Mouse (Mus musculus): ENCODE data around the gene Taco1.
"Not testable (repeated sequence)": the region's sequence is repeated elsewhere in the genome, so short reads cannot be mapped to it uniquely, and the experiment has no call there.

The Taco1 gene

DNA sequence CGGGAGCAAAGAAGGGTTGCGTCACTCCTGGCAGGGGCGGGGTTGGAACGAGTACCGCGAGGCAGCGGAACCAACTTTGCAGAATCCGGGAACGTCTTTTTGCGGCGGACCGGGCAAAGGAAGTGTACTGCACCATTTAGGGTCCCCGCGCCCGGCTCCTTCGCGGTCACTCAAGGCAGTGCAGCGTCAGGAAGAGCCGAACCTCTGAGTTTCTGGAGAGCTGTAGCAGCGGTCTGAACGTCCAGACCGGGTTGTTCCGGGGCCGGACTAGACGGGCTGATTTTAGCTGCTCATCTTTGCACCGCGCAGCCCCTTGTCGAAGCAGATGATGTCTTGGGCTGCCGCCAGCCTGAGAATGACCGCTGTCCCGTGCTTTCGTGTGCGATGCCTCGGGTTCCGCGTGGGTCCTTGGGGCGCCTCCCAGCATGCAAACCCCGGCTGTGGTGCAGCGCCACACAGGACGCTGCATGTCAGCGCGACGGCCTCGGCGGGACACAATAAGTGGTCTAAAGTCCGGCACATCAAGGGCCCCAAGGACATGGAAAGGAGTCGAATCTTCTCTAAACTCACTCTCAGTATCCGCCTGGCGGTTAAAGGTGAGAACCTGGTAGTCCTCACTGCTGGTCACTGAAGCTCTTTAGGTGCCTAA is at the start of gene Taco1:
TSS of gene Taco1 (plus strand) at position 139 of the 649 bp plus-strand sequence.
- DNase-seq (ENCODE audit: low read depth, low spot score): peak; percentile 81

DNA sequence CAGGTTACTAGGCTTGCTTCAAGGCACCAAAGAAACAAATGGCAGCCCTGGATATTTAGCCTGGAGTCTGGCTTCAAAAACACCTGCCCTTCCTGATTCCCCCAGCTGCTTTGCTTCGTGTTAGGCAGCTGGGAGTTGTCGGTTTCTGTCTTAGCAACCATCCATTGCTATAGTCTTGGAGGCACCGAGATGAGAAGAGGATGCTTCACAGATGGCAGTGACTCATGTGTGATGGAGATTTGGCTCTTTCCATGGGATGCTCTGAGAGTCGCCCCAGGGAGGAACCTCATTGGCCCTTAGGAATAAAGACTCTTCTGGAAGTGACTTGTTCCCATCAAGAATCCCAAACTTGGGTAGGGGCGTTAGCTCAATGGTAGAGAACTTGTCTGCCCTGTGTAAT is 49.4 kb upstream of the Taco1 start:
- no peak for DNase-seq (ENCODE audit: low read depth, low spot score)

- DNase-seq (ENCODE audit: low read depth, low spot score): no peak
Measured at GRCm38 (mm10) chr11:106020051-106020763, 45.7 kb upstream of the Taco1 start.

DNA sequence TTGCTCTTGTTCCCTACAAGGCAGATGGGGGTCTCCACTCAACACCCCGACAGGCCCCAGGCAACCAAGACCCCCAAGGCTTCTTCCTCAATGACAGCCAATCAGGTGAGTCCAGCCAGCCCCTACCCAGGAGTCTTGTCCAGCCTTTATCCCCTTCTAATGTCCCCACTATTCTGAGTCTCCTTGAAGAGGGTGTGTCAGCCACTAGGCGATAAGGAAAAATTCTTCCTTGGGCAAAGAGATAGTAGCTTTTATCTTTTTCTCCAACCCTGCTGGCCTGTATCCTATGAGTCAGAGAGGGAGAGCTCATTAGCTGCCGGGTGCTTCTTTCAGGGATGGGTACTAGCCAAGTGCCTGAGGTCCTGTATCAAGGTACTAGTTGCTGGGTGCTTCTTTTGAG is 40.1 kb upstream of the Taco1 start:
- DNase-seq (ENCODE audit: low read depth, low spot score): no peak

DNA sequence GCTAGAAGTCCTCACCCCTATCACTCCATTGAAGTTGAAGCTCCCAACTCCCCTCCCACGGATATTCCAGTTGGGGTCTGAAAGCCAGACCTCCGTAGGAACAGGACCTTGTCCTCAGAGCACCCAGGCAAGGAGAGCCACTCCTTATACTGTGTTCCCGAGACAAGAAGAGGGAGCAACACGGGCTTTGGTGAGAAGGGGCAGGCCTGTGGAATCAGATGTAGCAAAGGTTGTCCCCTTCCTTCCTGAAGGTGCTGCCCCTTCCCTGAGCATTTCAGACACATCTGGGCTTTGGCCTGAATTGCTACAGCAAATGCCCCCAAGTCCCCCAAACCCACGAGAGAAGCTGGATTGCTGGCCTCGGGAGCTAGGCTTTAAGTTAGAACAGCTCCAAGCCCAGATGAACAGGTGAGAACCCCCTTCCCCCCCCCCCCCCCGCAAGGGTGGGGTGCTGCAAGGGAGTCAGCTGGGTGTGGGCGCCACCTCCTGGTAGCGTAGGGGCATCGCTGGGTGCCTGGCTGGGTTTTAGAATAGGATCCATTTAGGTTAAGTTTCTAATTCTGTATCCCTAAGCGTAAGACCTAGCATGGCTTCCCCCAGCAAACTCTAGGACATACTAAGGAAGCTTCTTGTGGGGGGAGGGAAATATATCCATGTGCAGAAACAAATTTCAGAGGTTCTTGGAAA is 39.3 kb upstream of the Taco1 start:
- no peak for DNase-seq (ENCODE audit: low read depth, low spot score)

DNA sequence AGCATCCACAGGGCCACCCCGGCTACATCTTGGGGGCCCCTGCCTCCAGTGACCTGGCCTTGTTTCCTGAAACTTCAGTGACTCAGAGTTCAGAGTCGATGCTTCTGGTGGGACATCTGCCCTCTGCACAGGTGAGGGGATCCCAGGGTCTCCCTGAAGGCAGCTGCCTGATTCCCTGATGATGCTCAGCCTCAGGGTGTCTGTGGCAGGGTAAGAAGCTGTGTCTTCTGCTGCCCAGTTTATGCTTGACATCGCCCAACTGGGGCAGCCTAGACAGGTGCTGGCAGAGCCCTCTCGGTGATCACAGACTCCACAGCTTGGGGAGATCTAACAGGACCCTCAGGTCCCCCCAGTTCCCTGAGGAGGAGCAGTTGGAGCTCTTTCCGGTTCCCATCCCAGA is 38.3 kb upstream of the Taco1 start:
- DNase-seq (ENCODE audit: low read depth, low spot score): no peak

DNA sequence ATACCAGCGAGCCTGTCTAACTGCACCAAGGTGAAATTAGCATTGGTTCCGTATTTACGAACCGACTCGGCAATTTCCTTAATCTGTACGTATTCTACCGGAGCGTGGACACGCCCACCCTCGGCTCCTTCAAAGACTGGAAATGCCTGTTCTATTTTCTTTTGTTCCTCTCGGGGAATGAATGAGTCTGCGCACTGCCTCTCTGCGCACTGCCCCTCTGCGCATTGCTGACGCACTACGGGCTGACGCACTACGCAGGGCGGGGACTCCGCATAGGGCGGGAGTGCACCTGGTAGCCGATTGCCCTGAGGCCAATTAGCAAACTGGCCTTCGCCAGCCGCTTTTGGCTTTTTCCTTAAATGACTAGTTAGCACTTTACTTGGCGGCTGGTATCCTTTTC is 33.8 kb upstream of the Taco1 start:
- not testable (repeated sequence) for DNase-seq (ENCODE audit: low read depth, low spot score)

DNA sequence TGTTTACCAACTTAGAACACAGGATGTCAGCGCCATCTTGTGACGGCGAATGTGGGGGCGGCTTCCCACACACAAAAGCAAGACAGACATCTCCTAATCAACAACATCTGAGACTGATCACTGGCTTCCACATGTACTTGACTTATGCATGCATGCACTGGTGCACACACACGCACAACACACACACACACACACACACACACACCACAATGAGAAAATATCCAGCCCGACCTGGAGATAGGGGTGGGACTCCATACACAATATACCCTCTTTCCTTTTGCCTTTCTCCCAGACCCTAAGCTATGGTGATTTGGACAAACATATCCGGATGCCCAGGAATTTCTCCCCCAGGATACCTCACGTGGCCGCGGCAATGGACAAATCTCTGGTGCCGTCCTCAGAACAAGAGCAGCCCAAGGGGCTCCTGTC is 32.4 kb upstream of the Taco1 start:
- no peak for DNase-seq (ENCODE audit: low read depth, low spot score)

DNA sequence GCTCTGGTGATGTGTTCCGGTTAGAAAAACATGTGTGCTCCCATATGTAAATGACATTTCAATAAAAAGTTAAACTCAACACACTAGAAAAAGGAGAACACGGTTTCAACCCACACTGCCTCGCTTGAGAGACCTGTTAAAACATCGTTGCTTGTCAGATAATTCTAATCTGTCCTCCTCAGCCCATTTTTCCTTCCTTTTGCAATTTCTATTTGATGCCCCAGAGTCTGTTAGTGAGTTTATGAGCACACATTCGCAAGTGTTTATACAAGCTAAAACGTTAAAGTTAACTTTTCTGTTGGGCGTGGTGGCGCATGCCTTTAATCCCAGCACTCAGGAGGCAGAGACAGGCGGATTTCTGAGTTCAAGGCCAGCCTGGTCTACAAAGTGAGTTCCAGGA is 30.9 kb upstream of the Taco1 start:
- no peak for DNase-seq (ENCODE audit: low read depth, low spot score)

DNA sequence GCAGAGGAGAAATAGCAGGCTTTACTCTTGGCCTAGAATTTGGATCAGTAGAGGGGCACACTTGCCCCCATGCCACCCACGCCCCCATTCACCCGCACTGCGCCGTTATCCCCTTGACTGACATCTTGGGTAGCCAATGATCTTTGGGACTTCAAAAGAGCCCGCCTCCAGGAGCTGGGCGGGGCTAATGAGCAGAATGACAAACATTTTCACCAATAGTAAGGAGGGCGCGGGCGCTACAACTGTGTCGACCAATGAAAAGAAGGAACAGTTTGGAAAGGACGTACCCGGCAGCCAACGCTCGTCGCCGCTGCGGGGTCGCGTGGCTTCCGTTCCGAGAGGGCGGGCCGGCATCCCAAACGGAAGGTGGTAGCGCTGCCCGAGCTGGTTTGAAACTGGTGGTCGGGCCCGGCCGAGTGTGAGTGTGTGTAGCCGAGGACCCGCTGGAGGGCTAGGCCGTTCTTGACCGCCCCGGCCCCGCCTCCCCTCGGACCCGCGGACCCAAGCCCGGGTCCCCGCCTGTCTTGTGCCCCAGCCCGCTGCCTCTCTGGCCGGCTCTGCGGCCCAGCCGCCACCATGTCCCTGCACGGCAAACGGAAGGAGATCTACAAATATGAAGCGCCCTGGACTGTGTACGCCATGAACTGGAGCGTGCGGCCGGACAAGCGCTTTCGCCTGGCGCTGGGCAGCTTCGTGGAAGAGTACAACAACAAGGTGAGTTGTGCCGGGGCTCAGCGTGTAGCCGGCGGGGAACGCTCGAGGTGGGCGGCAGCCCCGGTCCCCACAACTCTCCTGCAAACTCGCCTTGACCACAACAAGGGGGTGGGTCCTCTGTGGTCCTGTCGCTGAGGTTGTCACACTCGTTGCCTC is 29.1 kb upstream of the Taco1 start, which contains the start of gene Dcaf7:
TSS of gene Dcaf7 (plus strand) at position 325 of the 870 bp plus-strand sequence.
- peak; percentile 99 for DNase-seq (ENCODE audit: low read depth, low spot score)

DNA sequence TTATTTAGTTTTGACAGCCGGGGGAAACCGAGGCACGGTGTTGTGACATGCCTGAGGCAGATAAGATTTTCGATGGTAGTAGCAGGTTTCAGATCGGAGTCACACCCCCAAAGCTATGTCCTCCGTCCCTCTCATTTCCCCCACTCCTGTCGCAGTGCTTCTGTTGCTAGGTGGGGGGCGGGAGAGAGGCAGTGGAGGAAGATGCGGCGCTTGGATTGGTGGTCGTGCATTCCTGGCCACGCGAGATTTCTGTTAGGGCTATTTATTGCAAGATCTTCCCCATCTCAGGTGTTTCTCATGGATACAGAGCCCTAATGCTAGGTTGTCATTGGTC is 28.5 kb upstream of the Taco1 start:
- peak; percentile 9 for DNase-seq (ENCODE audit: low read depth, low spot score)

DNA sequence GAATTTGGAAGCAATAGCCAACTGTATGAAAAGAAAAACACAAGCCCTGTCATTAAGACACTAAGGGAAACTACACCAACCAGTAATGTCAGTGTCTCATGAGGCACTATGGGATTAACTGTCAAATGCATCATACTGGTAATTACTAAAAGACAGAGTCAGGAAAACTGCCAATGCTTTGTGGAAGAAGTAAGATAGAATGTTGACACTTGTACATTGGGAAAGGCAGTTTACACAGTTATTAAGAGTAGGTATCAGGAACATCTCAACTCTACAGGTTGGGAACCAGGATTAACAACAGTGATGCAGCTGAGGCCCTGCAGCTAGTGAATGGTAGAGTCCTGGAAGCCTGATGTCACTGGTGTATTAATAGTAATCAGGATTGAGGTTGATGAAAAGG is 21.5 kb upstream of the Taco1 start:
- no peak for DNase-seq (ENCODE audit: low read depth, low spot score)

DNA sequence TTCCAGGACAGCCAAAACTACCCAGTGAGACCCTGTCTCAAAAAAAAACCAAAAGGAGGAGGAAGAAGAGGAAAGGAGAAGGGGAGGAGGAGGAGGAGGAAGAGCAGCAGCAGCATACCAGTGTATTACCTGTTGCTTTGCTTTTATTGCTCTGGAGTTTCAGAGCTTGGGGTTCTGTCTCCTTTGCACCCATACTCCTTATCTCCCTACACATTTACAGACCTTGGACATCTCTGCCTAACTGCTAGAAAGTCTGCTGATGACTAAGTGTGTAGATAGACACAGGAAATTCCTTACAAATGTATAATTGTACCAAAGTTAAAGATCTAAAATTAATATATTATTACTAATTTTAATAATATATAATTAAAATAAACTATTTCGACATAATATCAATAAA is 20.6 kb upstream of the Taco1 start:
- DNase-seq (ENCODE audit: low read depth, low spot score): no peak

- DNase-seq (ENCODE audit: low read depth, low spot score): no peak
Measured at GRCm38 (mm10) chr11:106045780-106046179, 20.1 kb upstream of the Taco1 start.

GRCm38 (mm10) chr11:106046584-106046983 is 19.3 kb upstream of the Taco1 start:
- no peak for DNase-seq (ENCODE audit: low read depth, low spot score)

GRCm38 (mm10) chr11:106053921-106054320 is 11.9 kb upstream of the Taco1 start:
- DNase-seq (ENCODE audit: low read depth, low spot score): no peak

GRCm38 (mm10) chr11:106054600-106054999 is 11.3 kb upstream of the Taco1 start:
- DNase-seq (ENCODE audit: low read depth, low spot score): no peak

DNA sequence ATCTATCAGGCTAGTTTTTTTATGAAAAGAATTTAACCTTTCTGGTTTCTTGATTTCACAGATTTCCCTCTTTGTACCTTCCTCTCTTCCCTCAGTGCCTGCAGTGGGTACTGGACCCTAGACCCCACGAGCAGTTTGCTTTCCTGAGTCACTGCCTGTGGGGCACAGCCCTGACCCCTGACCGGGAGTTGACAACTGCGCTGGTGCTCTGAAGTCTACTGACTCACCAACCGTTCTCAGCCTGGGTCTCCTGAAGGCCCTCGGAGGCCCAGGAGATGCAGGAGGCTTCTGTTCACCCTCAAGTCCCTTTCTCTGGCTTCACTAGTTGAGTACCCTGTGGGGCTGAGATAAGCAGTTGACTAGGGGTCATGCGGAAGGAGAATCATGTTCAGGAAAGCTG is 10.5 kb upstream of the Taco1 start:
- DNase-seq (ENCODE audit: low read depth, low spot score): no peak

GRCm38 (mm10) chr11:106056819-106057491 is 8.9 kb upstream of the Taco1 start:
- no peak for DNase-seq (ENCODE audit: low read depth, low spot score)

DNA sequence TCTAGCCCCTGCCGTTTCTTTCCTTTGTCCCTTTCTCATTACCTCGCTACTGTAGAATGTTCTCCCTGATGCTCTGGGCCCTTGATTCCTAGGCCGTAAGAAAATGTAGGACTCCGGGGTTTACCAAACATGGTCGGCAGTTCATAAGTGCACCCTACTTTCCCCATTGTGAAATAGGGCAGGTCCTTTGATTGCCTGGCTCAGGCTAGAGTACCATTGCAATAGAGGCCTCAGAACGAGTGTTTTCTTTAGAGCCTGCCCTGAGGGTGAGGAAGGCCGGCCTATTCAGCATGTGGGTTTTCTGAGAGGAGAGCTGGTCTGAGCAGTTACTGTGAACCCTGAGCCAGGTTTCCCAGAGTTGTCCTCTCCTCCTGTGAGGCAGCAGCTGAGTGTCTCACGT is 7.8 kb upstream of the Taco1 start:
- no peak for DNase-seq (ENCODE audit: low read depth, low spot score)

- DNase-seq (ENCODE audit: low read depth, low spot score): no peak
Measured at GRCm38 (mm10) chr11:106060549-106060948, 5.3 kb upstream of the Taco1 start.

Data from c-Kit-negative CD71-positive TER-119-positive erythroid progenitor cells, embryonic 14.5 days (primary cell).